Mouse (Mus musculus) heart, embryonic 14.5 days (tissue): ENCODE results near the gene Slc25a51. TPM values are rescaled to one million over a fixed set of nuclear protein-coding genes. Genes with fewer than 3 reads are reported as not detected.

Experiments
- ATAC-seq: fragments of 200-750 bp; cut with Nextera tagmentation; 2 replicates; pipeline ENCODE4 v1.8.0; 2017; ENCODE audit warnings: low read depth, moderate TSS enrichment; ENCODE audit not compliant: insufficient number of reproducible peaks, insufficient read depth, low FRiP score
- H3K27ac ChIP-seq, 2 experiments: fragments of 200-500 bp in 1 of 2; fragments of 300-500 bp in 1 of 2; sonication (generic) in 1 of 2; replicated peaks in 1 of 2; 2 replicates each; pipeline ENCODE4 v1.5.1; 2012 to 2014; ENCODE audit warnings: low read depth in 2 of 2, low read length in 2 of 2, control low read depth in 1 of 2, mild to moderate bottlenecking in 1 of 2, mixed read lengths in 1 of 2; ENCODE audit not compliant: control insufficient read depth in 1 of 2, insufficient read depth in 1 of 2
- H3K27me3 ChIP-seq: fragments of 300-500 bp; sonication (generic); 2 replicates; pipeline ENCODE4 v1.6.1; 2014; ENCODE audit warnings: mild to moderate bottlenecking, low read length, control low read depth; ENCODE audit not compliant: control insufficient read depth, insufficient read depth
- H3K36me3 ChIP-seq: fragments of 300-500 bp; sonication (generic); 2 replicates; pipeline ENCODE4 v1.6.1; 2014; ENCODE audit warnings: mild to moderate bottlenecking, control low read depth, low read length, mixed read lengths; ENCODE audit not compliant: control insufficient read depth, insufficient read depth
- H3K4me1 ChIP-seq, 2 experiments: fragments of 200-500 bp in 1 of 2; fragments of 300-500 bp in 1 of 2; sonication (generic) in 1 of 2; 2 replicates each; pipeline ENCODE4 v1.6.1; 2012 to 2014; ENCODE audit warnings: low read length in 2 of 2, control low read depth in 1 of 2, mixed read lengths in 1 of 2; ENCODE audit not compliant: control insufficient read depth in 2 of 2, insufficient read depth in 2 of 2
- H3K4me2 ChIP-seq: fragments of 300-500 bp; sonication (generic); 2 replicates; pipeline ENCODE4 v1.6.1; 2014; ENCODE audit warnings: mild to moderate bottlenecking, low read length
- H3K4me3 ChIP-seq, 2 experiments: fragments of 200-500 bp in 1 of 2; fragments of 300-500 bp in 1 of 2; sonication (generic) in 1 of 2; 2 replicates each; pipeline ENCODE4 v1.5.1; 2012 to 2014; ENCODE audit warnings: low read length in 2 of 2, mild to moderate bottlenecking in 2 of 2, control low read depth in 1 of 2, low read depth in 1 of 2, moderate library complexity in 1 of 2; ENCODE audit not compliant: control insufficient read depth in 1 of 2, insufficient read depth in 1 of 2
- H3K9ac ChIP-seq: fragments of 300-500 bp; sonication (generic); 2 replicates; pipeline ENCODE4 v1.6.1; 2014; ENCODE audit warnings: mild to moderate bottlenecking, low read length
- H3K9me3 ChIP-seq: fragments of 300-500 bp; sonication (generic); 2 replicates; pipeline ENCODE4 v1.6.1; 2016; ENCODE audit warnings: low read length, control low read depth; ENCODE audit not compliant: control insufficient read depth
- WGBS: fragments of 180-500 bp; shearing (Covaris S2); extraction: QIAGEN DNeasy Blood & Tissue Kit; methylation state at CpG from one replicate; pipeline ENCODE4 v1.1.7; 2014; 5-methylcytosine and 5-hydroxymethylcytosine counted together
- polyA plus RNA-seq: library from polyadenylated mRNA; unstranded; fragments of >200 nt; fragmentation: Nextera tagmentation; extraction: Ambion mirVana; gene quantifications from 2 replicates; pipeline ENCODE4 v1.2.1, GENCODE M21; 2014

The Slc25a51 gene
- polyA plus RNA-seq, 1 experiment from 2014 or later: 74.9 TPM

GRCm38 (mm10) chr4:45416314-45416713 is 7.7 kb upstream of the Slc25a51 start:
- no peaks in the 10 kb centered on the region for H3K9me3 ChIP-seq
- peaks cover 3 to 18% of the 10 kb centered on the region in 2 experiments; a peak in 3 of 4 replicates for H3K4me1 ChIP-seq
- H3K27ac ChIP-seq: no peak overlapping the region
- H3K4me2 ChIP-seq: no peak overlapping the region
- no peak for ATAC-seq
- H3K4me3 ChIP-seq: no peak overlapping the region
- H3K36me3 ChIP-seq: no peaks in the 10 kb centered on the region
- no peak overlapping the region for H3K9ac ChIP-seq
- 66% methylated on average over 7 of the region's 7 CpGs for WGBS
- H3K27me3 ChIP-seq: no peaks in the 10 kb centered on the region

- no peak overlapping the region for H3K4me2 ChIP-seq
- H3K4me1 ChIP-seq: peaks cover 8 to 18% of the 10 kb centered on the region in 2 experiments; a peak in 3 of 4 replicates
- no peak overlapping the region for H3K4me3 ChIP-seq
- H3K27ac ChIP-seq: no peak overlapping the region
- H3K9ac ChIP-seq: no peak overlapping the region
- WGBS: 76% methylated on average over 9 of the region's 9 CpGs
- H3K27me3 ChIP-seq: no peaks in the 10 kb centered on the region
- H3K36me3 ChIP-seq: no peaks in the 10 kb centered on the region
- ATAC-seq: no peak
- no peaks in the 10 kb centered on the region for H3K9me3 ChIP-seq
These were observed 5.2 kb upstream of the Slc25a51 start for GRCm38 (mm10) chr4:45413674-45414338.

GRCm38 (mm10) chr4:45412433-45413192 is 4.0 kb upstream of the Slc25a51 start:
- Histone ChIP-seq H3K4me1 (peaks cover 5 to 9% of the 10 kb centered on the region in 2 experiments; a peak in 3 of 4 replicates), H3K27ac (no peak overlapping the region), H3K9ac (no peak overlapping the region), H3K9me3 (no peaks in the 10 kb centered on the region), H3K4me2 (no peak overlapping the region), H3K27me3 (no peaks in the 10 kb centered on the region), H3K4me3 (no peak overlapping the region), H3K36me3 (no peaks in the 10 kb centered on the region)
- WGBS: 54% methylated on average over 16 of the region's 16 CpGs
- ATAC-seq: no peak

- 90% methylated on average over 8 of the region's 8 CpGs for WGBS
- no peaks in the 10 kb centered on the region for H3K36me3 ChIP-seq
- H3K9ac ChIP-seq: no peak overlapping the region
- no peak overlapping the region for H3K4me3 ChIP-seq
- no peak overlapping the region for H3K27ac ChIP-seq
- no peaks in the 10 kb centered on the region for H3K9me3 ChIP-seq
- ATAC-seq: no peak
- H3K4me2 ChIP-seq: no peak overlapping the region
- peaks cover 9 to 23% of the 10 kb centered on the region in 2 experiments for H3K4me1 ChIP-seq
- H3K27me3 ChIP-seq: no peaks in the 10 kb centered on the region
These were observed 2.7 kb upstream of the Slc25a51 start for GRCm38 (mm10) chr4:45411181-45411790.

GRCm38 (mm10) chr4:45409270-45409669 is 704 bp upstream of the Slc25a51 start:
- Histone ChIP-seq H3K4me3 (peak overlapping the region; percentile 85 to 95), H3K9ac (peak overlapping the region; percentile 98), H3K4me2 (peak overlapping the region; percentile 89), H3K4me1 (peaks cover 9 to 29% of the 10 kb centered on the region in 2 experiments), H3K27ac (peak overlapping the region; percentile 77 to 92), H3K27me3 (no peaks in the 10 kb centered on the region), H3K9me3 (no peaks in the 10 kb centered on the region), H3K36me3 (peaks cover 6% of the 10 kb centered on the region)
- ATAC-seq: 0 out of 2 replicates have a peak, but pooled peaks have one; percentile 33
- 4% methylated on average over 10 of the region's 10 CpGs for WGBS

GRCm38 (mm10) chr4:45407703-45408334 is 747 bp downstream of the Slc25a51 start:
- peak overlapping the region; percentile 98 for H3K9ac ChIP-seq
- no peak for ATAC-seq
- peak overlapping the region; percentile 89 for H3K4me2 ChIP-seq
- no peaks in the 10 kb centered on the region for H3K9me3 ChIP-seq
- peak overlapping the region; percentile 81 to 92; a peak in 3 of 4 replicates for H3K27ac ChIP-seq
- no peaks in the 10 kb centered on the region for H3K27me3 ChIP-seq
- peaks cover 16 to 38% of the 10 kb centered on the region in 2 experiments for H3K4me1 ChIP-seq
- peaks cover 17% of the 10 kb centered on the region for H3K36me3 ChIP-seq
- peak overlapping the region; percentile 85 to 95 for H3K4me3 ChIP-seq
- WGBS: 1% methylated on average over 19 of the region's 19 CpGs

GRCm38 (mm10) chr4:45407001-45407702 is 1.4 kb downstream of the Slc25a51 start:
- Histone ChIP-seq H3K4me1 (peaks cover 22 to 37% of the 10 kb centered on the region in 2 experiments), H3K4me3 (peak overlapping the region in 1 of 2 experiments; percentile 95; a peak in 3 of 4 replicates), H3K9me3 (no peaks in the 10 kb centered on the region), H3K4me2 (peak overlapping the region; percentile 89), H3K9ac (peak overlapping the region; percentile 98), H3K36me3 (peaks cover 21% of the 10 kb centered on the region), H3K27me3 (no peaks in the 10 kb centered on the region), H3K27ac (no peak overlapping the region)
- no peak for ATAC-seq
- WGBS: 45% methylated on average over 5 of the region's 5 CpGs
